Mouse (Mus musculus) kidney, embryonic 16.5 days (tissue): ENCODE measurements around the gene Bicral. TPM values are rescaled to one million over a fixed set of nuclear protein-coding genes. Genes with fewer than 3 reads are reported as not detected.
"Not testable (repeated sequence)": the region's sequence is repeated elsewhere in the genome, so short reads cannot be mapped to it uniquely, and the experiment has no call there.

Experiments
- ATAC-seq: fragments of 200-750 bp; cut with Nextera tagmentation; 2 replicates; pipeline ENCODE4 v1.8.0; 2017; ENCODE audit warnings: moderate TSS enrichment; ENCODE audit not compliant: low FRiP score, low TSS enrichment
- H3K27ac ChIP-seq: fragments of 300-500 bp; sonication (generic); 2 replicates; pipeline ENCODE4 v1.5.1; 2014; ENCODE audit warnings: low read length
- H3K27me3 ChIP-seq: fragments of 300-500 bp; sonication (generic); 2 replicates; pipeline ENCODE4 v1.6.1; 2014; ENCODE audit warnings: low read length, control low read depth, mixed read lengths; ENCODE audit not compliant: insufficient read depth
- H3K36me3 ChIP-seq: fragments of 300-500 bp; sonication (generic); 2 replicates; pipeline ENCODE4 v1.6.1; 2014; ENCODE audit warnings: low read length, control low read depth, mixed read lengths; ENCODE audit not compliant: insufficient read depth
- H3K4me1 ChIP-seq: fragments of 300-500 bp; sonication (generic); 2 replicates; pipeline ENCODE4 v1.6.1; 2014; ENCODE audit warnings: low read length, control low read depth, mixed read lengths; ENCODE audit not compliant: insufficient read depth
- H3K4me2 ChIP-seq: fragments of 300-500 bp; sonication (generic); replicated peaks from 2 replicates; pipeline ENCODE4 v1.6.1; 2014; ENCODE audit warnings: low read depth, low read length
- H3K4me3 ChIP-seq: fragments of 300-500 bp; sonication (generic); 2 replicates; pipeline ENCODE4 v1.5.1; 2014; ENCODE audit warnings: mild to moderate bottlenecking, low read length
- H3K9ac ChIP-seq: fragments of 300-500 bp; sonication (generic); replicated peaks from 2 replicates; pipeline ENCODE4 v1.6.1; 2014; ENCODE audit warnings: low read length
- H3K9me3 ChIP-seq: fragments of 300-500 bp; sonication (generic); 2 replicates; pipeline ENCODE4 v1.6.1; 2016; ENCODE audit warnings: low read length, control low read depth
- WGBS: fragments of 180-500 bp; shearing (Covaris S2); extraction: QIAGEN DNeasy Blood & Tissue Kit; methylation state at CpG from one replicate; pipeline ENCODE4 v1.1.7; 2014; 5-methylcytosine and 5-hydroxymethylcytosine counted together
- polyA plus RNA-seq: library from polyadenylated mRNA; unstranded; fragments of >200 nt; fragmentation: Nextera tagmentation; extraction: Ambion mirVana; gene quantifications from 2 replicates; pipeline ENCODE4 v1.2.1, GENCODE M21; 2015

Gene Bicral
- polyA plus RNA-seq, 1 experiment from 2014 or later: 3.2 TPM

- no peaks in the 10 kb centered on the region for H3K27me3 ChIP-seq
- H3K9ac ChIP-seq: no peak overlapping the region
- no peak for ATAC-seq
- no peaks in the 10 kb centered on the region for H3K9me3 ChIP-seq
- WGBS: 71% methylated on average over 1 of the region's 1 CpGs
- H3K27ac ChIP-seq: no peak overlapping the region
- H3K4me3 ChIP-seq: no peak overlapping the region
- no peak overlapping the region for H3K4me2 ChIP-seq
- peaks cover 22% of the 10 kb centered on the region for H3K36me3 ChIP-seq
- no peaks in the 10 kb centered on the region for H3K4me1 ChIP-seq
Measured at GRCm38 (mm10) chr17:46812442-46812841, 45.8 kb downstream of the Bicral start.

- H3K27ac ChIP-seq: no peak overlapping the region
Measured at GRCm38 (mm10) chr17:46810672-46811071, 47.6 kb downstream of the Bicral start.

GRCm38 (mm10) chr17:46809131-46809830 lies 49.0 kb downstream of the Bicral start:
- no peaks in the 10 kb centered on the region for H3K9me3 ChIP-seq
- ATAC-seq: no peak
- H3K4me1 ChIP-seq: no peaks in the 10 kb centered on the region
- H3K4me2 ChIP-seq: no peak overlapping the region
- H3K4me3 ChIP-seq: no peak overlapping the region
- H3K27me3 ChIP-seq: no peaks in the 10 kb centered on the region
- H3K27ac ChIP-seq: no peak overlapping the region
- WGBS: 86% methylated on average over 6 of the region's 6 CpGs
- peaks cover 35% of the 10 kb centered on the region for H3K36me3 ChIP-seq
- H3K9ac ChIP-seq: no peak overlapping the region

More at GRCm38 (mm10) chr17:46810672-46811071, 47.6 kb downstream of the Bicral start:
- H3K36me3 ChIP-seq: peaks cover 35% of the 10 kb centered on the region
- no peaks in the 10 kb centered on the region for H3K4me1 ChIP-seq
- no peaks in the 10 kb centered on the region for H3K27me3 ChIP-seq
- no peak overlapping the region for H3K9ac ChIP-seq
- H3K4me3 ChIP-seq: no peak overlapping the region
- no peaks in the 10 kb centered on the region for H3K9me3 ChIP-seq
- WGBS: 90% methylated on average over 3 of the region's 3 CpGs
- ATAC-seq: no peak
- H3K4me2 ChIP-seq: no peak overlapping the region

GRCm38 (mm10) chr17:46808376-46808775 lies 49.9 kb downstream of the Bicral start:
- 91% methylated on average over 10 of the region's 10 CpGs for WGBS
- Histone ChIP-seq H3K4me3 (no peak overlapping the region), H3K9ac (no peak overlapping the region), H3K27ac (no peak overlapping the region), H3K9me3 (no peaks in the 10 kb centered on the region), H3K4me2 (no peak overlapping the region), H3K36me3 (peaks cover 35% of the 10 kb centered on the region), H3K27me3 (no peaks in the 10 kb centered on the region), H3K4me1 (no peaks in the 10 kb centered on the region)
- no peak for ATAC-seq

- H3K4me3 ChIP-seq: no peak overlapping the region
- no peak overlapping the region for H3K9ac ChIP-seq
- peaks cover 39% of the 10 kb centered on the region for H3K36me3 ChIP-seq
- no peak overlapping the region for H3K27ac ChIP-seq
- H3K4me2 ChIP-seq: no peak overlapping the region
- ATAC-seq: no peak
- H3K4me1 ChIP-seq: no peaks in the 10 kb centered on the region
- H3K9me3 ChIP-seq: no peaks in the 10 kb centered on the region
- no peaks in the 10 kb centered on the region for H3K27me3 ChIP-seq
- WGBS: 71% methylated on average over 6 of the region's 6 CpGs
Measured at GRCm38 (mm10) chr17:46801761-46802160, 56.5 kb downstream of the Bicral start.

- no peak overlapping the region for H3K27ac ChIP-seq
- H3K4me2 ChIP-seq: no peak overlapping the region
- H3K27me3 ChIP-seq: no peaks in the 10 kb centered on the region
- no peak overlapping the region for H3K9ac ChIP-seq
- H3K4me3 ChIP-seq: no peak overlapping the region
- peaks cover 26% of the 10 kb centered on the region for H3K36me3 ChIP-seq
- ATAC-seq: no peak
- H3K9me3 ChIP-seq: no peaks in the 10 kb centered on the region
- H3K4me1 ChIP-seq: 0 out of 2 replicates have a peak, but pooled peaks cover 5% of the 10 kb centered on the region
- 64% methylated on average over 10 of the region's 10 CpGs for WGBS
Measured at GRCm38 (mm10) chr17:46799680-46800079, 58.6 kb downstream of the Bicral start.

- 0 out of 2 replicates have a peak, but pooled peaks have one; percentile 23 for ATAC-seq
- WGBS: 32% methylated on average over 8 of the region's 8 CpGs
- no peak overlapping the region for H3K4me2 ChIP-seq
- H3K27ac ChIP-seq: no peak overlapping the region
- H3K9ac ChIP-seq: no peak overlapping the region
- H3K27me3 ChIP-seq: no peaks in the 10 kb centered on the region
- 0 out of 2 replicates have a peak, but pooled peaks cover 5% of the 10 kb centered on the region for H3K4me1 ChIP-seq
- no peak overlapping the region for H3K4me3 ChIP-seq
- no peaks in the 10 kb centered on the region for H3K9me3 ChIP-seq
- peaks cover 26% of the 10 kb centered on the region for H3K36me3 ChIP-seq
Measured at GRCm38 (mm10) chr17:46797386-46797785, 60.9 kb downstream of the Bicral start.

GRCm38 (mm10) chr17:46796743-46797142 lies 61.5 kb downstream of the Bicral start:
- H3K9ac ChIP-seq: no peak overlapping the region
- H3K4me1 ChIP-seq: 0 out of 2 replicates have a peak, but pooled peaks cover 5% of the 10 kb centered on the region
- peaks cover 26% of the 10 kb centered on the region for H3K36me3 ChIP-seq
- H3K27ac ChIP-seq: no peak overlapping the region
- no peak for ATAC-seq
- no peak overlapping the region for H3K4me2 ChIP-seq
- no peaks in the 10 kb centered on the region for H3K9me3 ChIP-seq
- WGBS: 90% methylated on average over 4 of the region's 4 CpGs
- H3K27me3 ChIP-seq: no peaks in the 10 kb centered on the region
- no peak overlapping the region for H3K4me3 ChIP-seq

- ATAC-seq: no peak
- H3K4me3 ChIP-seq: no peak overlapping the region
- no peak overlapping the region for H3K27ac ChIP-seq
- no peaks in the 10 kb centered on the region for H3K36me3 ChIP-seq
- WGBS: 74% methylated on average over 2 of the region's 2 CpGs
- H3K9me3 ChIP-seq: no peaks in the 10 kb centered on the region
- no peak overlapping the region for H3K9ac ChIP-seq
- H3K4me2 ChIP-seq: no peak overlapping the region
- H3K27me3 ChIP-seq: no peaks in the 10 kb centered on the region
- H3K4me1 ChIP-seq: 0 out of 2 replicates have a peak, but pooled peaks cover 5% of the 10 kb centered on the region
Measured at GRCm38 (mm10) chr17:46792963-46793362, 65.3 kb downstream of the Bicral start.

- not testable (repeated sequence) for H3K4me1 ChIP-seq, H3K27ac ChIP-seq, H3K36me3 ChIP-seq, H3K4me3 ChIP-seq, H3K9me3 ChIP-seq, H3K4me2 ChIP-seq, H3K27me3 ChIP-seq, ATAC-seq, H3K9ac ChIP-seq
- 61% methylated on average over 2 of the region's 2 CpGs for WGBS
Measured at GRCm38 (mm10) chr17:46787974-46788373, 70.3 kb downstream of the Bicral start.
